Mouse (Mus musculus) MEL (cell line): ENCODE data around the gene Asap3. TPM values are rescaled to one million over a fixed set of nuclear protein-coding genes. Genes with fewer than 3 reads are reported as not detected.

Experiments
- DNase-seq: peaks from one replicate; pipeline ENCODE4 v3.0.0; 2011; ENCODE audit warnings: low read depth, low spot score
- H3K27ac ChIP-seq: 2 replicates; pipeline ENCODE4 v1.5.1; 2012; ENCODE audit warnings: low read depth, mild to moderate bottlenecking, control low read depth, low read length, moderate library complexity; ENCODE audit not compliant: control insufficient read depth
- H3K27me3 ChIP-seq, 2 experiments: fragments of 150-350 bp in 1 of 2; sonication (generic) in 1 of 2; 2 replicates each; pipeline ENCODE4 v1.6.1; 2012; ENCODE audit warnings: low read length in 2 of 2, mild to moderate bottlenecking in 2 of 2, improper control_type of control experiment in 1 of 2, moderate library complexity in 1 of 2; ENCODE audit not compliant: insufficient read depth in 2 of 2, control insufficient read depth in 1 of 2
- H3K36me3 ChIP-seq, 2 experiments: 2 replicates each; pipeline ENCODE4 v1.6.1; 2012 to 2014; ENCODE audit warnings: low read length in 2 of 2, improper control_type of control experiment in 1 of 2, inconsistent platforms in 1 of 2, mild to moderate bottlenecking in 1 of 2; ENCODE audit not compliant: insufficient read depth in 2 of 2, control insufficient read depth in 1 of 2
- H3K4me1 ChIP-seq, 2 experiments: fragments of 150-350 bp in 1 of 2; sonication (generic) in 1 of 2; 2 replicates each; pipeline ENCODE4 v1.6.1; 2012; ENCODE audit warnings: low read length in 2 of 2, improper control_type of control experiment in 1 of 2, mild to moderate bottlenecking in 1 of 2; ENCODE audit not compliant: insufficient read depth in 2 of 2, control insufficient read depth in 1 of 2
- H3K4me3 ChIP-seq, 2 experiments: fragments of 150-350 bp in 1 of 2; sonication (generic) in 1 of 2; 2 replicates each; pipeline ENCODE4 v1.5.1; 2012; ENCODE audit warnings: low read depth in 2 of 2, low read length in 2 of 2, mild to moderate bottlenecking in 2 of 2, moderate library complexity in 2 of 2, control low read depth in 1 of 2, improper control_type of control experiment in 1 of 2; ENCODE audit not compliant: control insufficient read depth in 1 of 2, insufficient read depth in 1 of 2
- H3K79me2 ChIP-seq: 2 replicates; pipeline ENCODE4 v1.6.1; 2012; ENCODE audit warnings: mild to moderate bottlenecking, low read length, moderate library complexity; ENCODE audit not compliant: control insufficient read depth, poor library complexity, insufficient read depth
- H3K9ac ChIP-seq: 2 replicates; pipeline ENCODE4 v1.6.1; 2012; ENCODE audit warnings: low read depth, mild to moderate bottlenecking, control low read depth, low read length, moderate library complexity; ENCODE audit not compliant: control insufficient read depth, poor library complexity, severe bottlenecking
- H3K9me3 ChIP-seq: fragments of 150-350 bp; sonication (generic); replicated peaks from 2 replicates; pipeline ENCODE4 v1.6.1; 2012; ENCODE audit warnings: mild to moderate bottlenecking, low read length, improper control_type of control experiment, moderate library complexity; ENCODE audit not compliant: insufficient read depth
- E2F4 ChIP-seq: IDR thresholded peaks from 2 replicates; pipeline ENCODE4 v1.6.1; 2011; ENCODE audit warnings: low read depth, low read length, improper control_type of control experiment, borderline replicate concordance
- ELF1 ChIP-seq: IDR thresholded peaks from 2 replicates; pipeline ENCODE4 v1.6.1; 2014; ENCODE audit warnings: low read depth, mild to moderate bottlenecking, inconsistent platforms, low read length, improper control_type of control experiment, moderate library complexity
- GABPA ChIP-seq: IDR thresholded peaks from 2 replicates; pipeline ENCODE4 v1.6.1; 2012; ENCODE audit warnings: low read depth, mild to moderate bottlenecking, inconsistent platforms, low read length, improper control_type of control experiment, moderate library complexity
- HCFC1 ChIP-seq: IDR thresholded peaks from 2 replicates; pipeline ENCODE4 v1.6.1; 2012; ENCODE audit warnings: low read depth, mild to moderate bottlenecking, inconsistent platforms, low read length, improper control_type of control experiment, moderate library complexity
- KAT2A ChIP-seq: conservative IDR thresholded peaks from 2 replicates; pipeline ENCODE4 v1.6.1; 2012; ENCODE audit warnings: low read depth, low read length, improper control_type of control experiment, inconsistent platforms
- MAFK ChIP-seq: IDR thresholded peaks from 2 replicates; pipeline ENCODE4 v1.6.1; 2011; ENCODE audit warnings: low read depth, mild to moderate bottlenecking, low read length, improper control_type of control experiment, borderline replicate concordance
- MAX ChIP-seq: IDR thresholded peaks from 2 replicates; pipeline ENCODE4 v1.6.1; 2011; ENCODE audit warnings: low read length, improper control_type of control experiment
- MXI1 ChIP-seq: IDR thresholded peaks from 2 replicates; pipeline ENCODE4 v1.6.1; 2011; ENCODE audit warnings: mild to moderate bottlenecking, low read depth, low read length, improper control_type of control experiment
- MYB ChIP-seq: IDR thresholded peaks from 2 replicates; pipeline ENCODE4 v1.6.1; 2011; ENCODE audit warnings: mild to moderate bottlenecking, low read depth, low read length, improper control_type of control experiment
- MYC ChIP-seq: IDR thresholded peaks from 2 replicates; pipeline ENCODE4 v1.6.1; 2011; ENCODE audit warnings: low read depth, mild to moderate bottlenecking, low read length, improper control_type of control experiment, moderate library complexity
- NELFE ChIP-seq: IDR thresholded peaks from 2 replicates; pipeline ENCODE4 v1.6.1; 2011; ENCODE audit warnings: low read depth, low read length, improper control_type of control experiment
- NRF1 ChIP-seq: IDR thresholded peaks from 2 replicates; pipeline ENCODE4 v1.6.1; 2014; ENCODE audit warnings: low read depth, mild to moderate bottlenecking, inconsistent platforms, low read length, improper control_type of control experiment, moderate library complexity; ENCODE audit not compliant: poor library complexity, insufficient read depth, severe bottlenecking
- POLR2A ChIP-seq, 2 experiments: IDR thresholded peaks; 2 replicates each; pipeline ENCODE4 v1.6.1; 2011 to 2012; ENCODE audit warnings: low read length in 2 of 2, mild to moderate bottlenecking in 2 of 2, control low read depth in 1 of 2, improper control_type of control experiment in 1 of 2, low read depth in 1 of 2, moderate library complexity in 1 of 2; ENCODE audit not compliant: control insufficient read depth in 1 of 2, insufficient read depth in 1 of 2, poor library complexity in 1 of 2
- POLR2AphosphoS2 ChIP-seq: IDR thresholded peaks from 2 replicates; pipeline ENCODE4 v1.6.1; 2011; ENCODE audit warnings: low read length, improper control_type of control experiment
- POLR2AphosphoS5 ChIP-seq: IDR thresholded peaks from 2 replicates; pipeline ENCODE4 v1.6.1; 2012; ENCODE audit warnings: low read depth, borderline replicate concordance, mild to moderate bottlenecking, inconsistent platforms, low read length, moderate library complexity, mixed read lengths
- RCOR1 ChIP-seq: IDR thresholded peaks from 2 replicates; pipeline ENCODE4 v1.6.1; 2012; ENCODE audit warnings: low read depth, mild to moderate bottlenecking, inconsistent platforms, low read length, improper control_type of control experiment
- SIN3A ChIP-seq: IDR thresholded peaks from 2 replicates; pipeline ENCODE4 v1.6.1; 2012; ENCODE audit warnings: low read length, improper control_type of control experiment, inconsistent platforms
- SMC3 ChIP-seq: IDR thresholded peaks from 2 replicates; pipeline ENCODE4 v1.6.1; 2011; ENCODE audit warnings: low read depth, low read length, improper control_type of control experiment
- TAL1 ChIP-seq: IDR thresholded peaks from 2 replicates; pipeline ENCODE4 v1.6.1; 2012; ENCODE audit warnings: mild to moderate bottlenecking, inconsistent platforms, low read length, moderate library complexity, mixed read lengths
- TBP ChIP-seq: IDR thresholded peaks from 2 replicates; pipeline ENCODE4 v1.8.0; 2011; ENCODE audit warnings: low read depth, low read length, improper control_type of control experiment
- TCF12 ChIP-seq: IDR thresholded peaks from 2 replicates; pipeline ENCODE4 v1.6.1; 2014; ENCODE audit warnings: low read depth, mild to moderate bottlenecking, inconsistent platforms, low read length, improper control_type of control experiment, moderate library complexity
- USF1 ChIP-seq: IDR thresholded peaks from 2 replicates; pipeline ENCODE4 v1.6.1; 2014; ENCODE audit warnings: low read depth, mild to moderate bottlenecking, inconsistent platforms, low read length, improper control_type of control experiment, moderate library complexity
- USF2 ChIP-seq, 2 experiments: IDR thresholded peaks; 2 replicates each; pipeline ENCODE4 v1.6.1; 2011 to 2012; ENCODE audit warnings: improper control_type of control experiment in 2 of 2, low read length in 2 of 2, borderline replicate concordance in 1 of 2, inconsistent platforms in 1 of 2, low read depth in 1 of 2, mild to moderate bottlenecking in 1 of 2; ENCODE audit not compliant: insufficient read depth in 1 of 2
- ZC3H11A ChIP-seq: IDR thresholded peaks from 2 replicates; pipeline ENCODE4 v1.6.1; 2012; ENCODE audit warnings: low read depth, mild to moderate bottlenecking, inconsistent platforms, low read length, improper control_type of control experiment
- ZKSCAN1 ChIP-seq: IDR thresholded peaks from 2 replicates; pipeline ENCODE4 v1.6.1; 2012; ENCODE audit warnings: low read depth, mild to moderate bottlenecking, inconsistent platforms, low read length, improper control_type of control experiment, moderate library complexity
- ZNF384 ChIP-seq: IDR thresholded peaks from 2 replicates; pipeline ENCODE4 v1.6.1; 2012; ENCODE audit warnings: low read depth, mild to moderate bottlenecking, inconsistent platforms, low read length, improper control_type of control experiment
- polyA plus RNA-seq, 2 experiments: library from polyadenylated mRNA; stranded (reverse) in 1 of 2; unstranded in 1 of 2; fragments of >175 nt in 1 of 2; fragments of >200 nt in 1 of 2; gene quantifications; 2 replicates each; pipeline versions ENCODE4 v1.2.1 to v1.2.4; 2012; ENCODE audit warnings: low replicate concordance in 2 of 2, low read depth in 1 of 2; ENCODE audit not compliant: insufficient read length in 2 of 2, insufficient read depth in 1 of 2, missing spikeins in 1 of 2
- total RNA-seq: library from RNA; depleted of rRNA; stranded (reverse); fragments of 300-350 nt; gene quantifications from 2 replicates; pipeline ENCODE4 v1.2.3, GENCODE M21; 2012

Asap3 gene
- total and polyA plus RNA-seq, 3 experiments, result 0.04 to 0.33 TPM; not detected in 1

GRCm38 (mm10) chr4:136210931-136211330 is 4.8 kb downstream of the Asap3 start:
- no peak for DNase-seq
- Histone ChIP-seq H3K36me3 (no peaks in the 10 kb centered on the region), H3K79me2 (no peaks in the 10 kb centered on the region; the same call in 1 of the 2 replicates), H3K4me1 (peaks cover 0 to 6% of the 10 kb centered on the region in 2 experiments; a peak in 1 of 4 replicates), H3K9me3 (no peaks in the 10 kb centered on the region), H3K27me3 (peaks cover 2 to 24% of the 10 kb centered on the region in 2 experiments), H3K27ac (no peak overlapping the region), H3K9ac (no peak overlapping the region), H3K4me3 (no peak overlapping the region)
- no peak for TF ChIP-seq POLR2A (IDR thresholded peaks at IDR 0.05; ENCODE audit: control insufficient read depth in 1 of 2, insufficient read depth in 1 of 2, low read depth in 1 of 2, low read length in 2 of 2, poor library complexity in 1 of 2)
- TF ChIP-seq SMC3, result no peak
- TF ChIP-seq ELF1, result no peak
- no peak for TF ChIP-seq POLR2AphosphoS2
- no peak for TF ChIP-seq HCFC1
- TF ChIP-seq TCF12, result no peak
- no peak for TF ChIP-seq ZC3H11A
- TF ChIP-seq USF2 (IDR thresholded peaks at IDR 0.05; ENCODE audit: borderline replicate concordance in 1 of 2, insufficient read depth in 1 of 2, low read depth in 1 of 2, low read length in 2 of 2), result no peak
- no peak for TF ChIP-seq MAFK
- no peak for TF ChIP-seq NRF1
- no peak for TF ChIP-seq NELFE
- no peak for TF ChIP-seq KAT2A
- TF ChIP-seq RCOR1, result no peak
- TF ChIP-seq MXI1, result no peak
- no peak for TF ChIP-seq ZNF384

- Histone ChIP-seq H3K27me3 (peaks cover 12 to 17% of the 10 kb centered on the region in 2 experiments), H3K4me3 (no peak overlapping the region), H3K36me3 (no peaks in the 10 kb centered on the region), H3K9ac (no peak overlapping the region), H3K4me1 (no peaks in the 10 kb centered on the region), H3K9me3 (no peaks in the 10 kb centered on the region), H3K79me2 (no peaks in the 10 kb centered on the region), H3K27ac (no peak overlapping the region)
- no peak for DNase-seq
- TF ChIP-seq TAL1, result no peak
- TF ChIP-seq GABPA, result no peak
- TF ChIP-seq MYB, result no peak
- TF ChIP-seq TBP, result no peak
- TF ChIP-seq HCFC1, result no peak
- no peak for TF ChIP-seq KAT2A
- TF ChIP-seq ZKSCAN1, result no peak
- TF ChIP-seq MAX, result no peak
- no peak for TF ChIP-seq MXI1
- TF ChIP-seq ZNF384, result no peak
- TF ChIP-seq SIN3A, result no peak
- TF ChIP-seq POLR2AphosphoS5, result no peak
- TF ChIP-seq MAFK, result no peak
- TF ChIP-seq MYC, result no peak
- TF ChIP-seq USF1, result no peak
- TF ChIP-seq E2F4, result no peak
- no peak for TF ChIP-seq TCF12
- no peak for TF ChIP-seq POLR2AphosphoS2
These were observed 7.5 kb downstream of the Asap3 start for GRCm38 (mm10) chr4:136213629-136214028.
